Mouse (Mus musculus) bone marrow, adult 2 months (tissue): ENCODE measurements around the gene 1110012L19Rik. TPM values are rescaled to one million over a fixed set of nuclear protein-coding genes. Genes with fewer than 3 reads are reported as not detected.
A peak's percentile ranks its signal among the peaks of the same experiment; 100 is the strongest.
"Not testable (repeated sequence)": the region's sequence is repeated elsewhere in the genome, so short reads cannot be mapped to it uniquely, and the experiment has no call there.

Experiments used
- H3K27ac ChIP-seq: fragments of 200-500 bp; 2 replicates; pipeline ENCODE4 v1.5.1; 2012; ENCODE audit warnings: low read depth, mild to moderate bottlenecking, control low read depth, inconsistent platforms, low read length; ENCODE audit not compliant: control insufficient read depth, poor library complexity, insufficient read depth
- H3K4me1 ChIP-seq: fragments of 200-500 bp; 2 replicates; pipeline ENCODE4 v1.6.1; 2011; ENCODE audit warnings: low read length; ENCODE audit not compliant: control insufficient read depth, insufficient read depth
- H3K4me3 ChIP-seq: fragments of 200-500 bp; replicated peaks from 2 replicates; pipeline ENCODE3; 2011; ENCODE audit warnings: mild to moderate bottlenecking, low read depth, low read length, control low read depth; ENCODE audit not compliant: control insufficient read depth
- CTCF ChIP-seq: fragments of 200-500 bp; IDR thresholded peaks from 2 replicates; pipeline ENCODE4 v1.5.1; 2011; ENCODE audit warnings: low read length, control low read depth; ENCODE audit not compliant: control insufficient read depth, insufficient read depth
- POLR2A ChIP-seq: fragments of 200-500 bp; IDR thresholded peaks from 2 replicates; pipeline ENCODE4 v1.6.1; 2011; ENCODE audit warnings: low read depth, mild to moderate bottlenecking, control low read depth, low read length, borderline replicate concordance; ENCODE audit not compliant: control insufficient read depth
- WGBS: fragments of 180-500 bp; shearing (Covaris S2); methylation state at CpG from one replicate; pipeline ENCODE4 v1.1.7; 2018; 5-methylcytosine and 5-hydroxymethylcytosine counted together
- polyA plus RNA-seq: library from polyadenylated mRNA; stranded (reverse); fragments of >200 nt; gene quantifications from 2 replicates; pipeline ENCODE4 v1.2.4, GENCODE M21; 2011; ENCODE audit warnings: low replicate concordance; ENCODE audit not compliant: missing spikeins, insufficient read depth, insufficient read length

The 1110012L19Rik gene
- polyA plus RNA-seq, 1 experiment, result 9.3 TPM

DNA sequence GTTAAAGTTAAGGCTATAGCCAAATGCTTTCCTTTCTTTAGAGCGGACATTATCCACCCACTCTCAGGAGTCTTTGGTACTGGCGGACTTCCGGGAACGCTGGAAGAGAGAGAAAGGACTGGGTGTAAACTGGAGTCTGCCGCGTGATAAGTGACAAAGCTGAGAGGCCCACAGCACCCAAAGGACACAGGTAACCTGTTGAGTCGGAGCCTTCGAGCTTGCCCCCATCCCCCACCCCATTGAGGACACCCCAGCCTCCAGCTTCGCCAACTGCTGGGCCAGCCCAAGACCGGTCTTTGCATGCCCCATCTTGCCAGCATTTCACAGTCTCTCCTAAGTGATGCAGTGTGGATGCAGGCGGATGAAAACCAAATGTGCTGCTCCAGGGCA is 280 bp downstream of the 1110012L19Rik start:
- peak overlapping the region; percentile 76 for H3K4me3 ChIP-seq
- TF ChIP-seq CTCF (no peak), POLR2A (no peak)
- WGBS, result 18% methylated on average over 11 of the region's 11 CpGs
- H3K27ac ChIP-seq, result peak overlapping the region; percentile 39; the same call in 1 of the 2 replicates
- H3K4me1 ChIP-seq, result no peaks in the 10 kb centered on the region

DNA sequence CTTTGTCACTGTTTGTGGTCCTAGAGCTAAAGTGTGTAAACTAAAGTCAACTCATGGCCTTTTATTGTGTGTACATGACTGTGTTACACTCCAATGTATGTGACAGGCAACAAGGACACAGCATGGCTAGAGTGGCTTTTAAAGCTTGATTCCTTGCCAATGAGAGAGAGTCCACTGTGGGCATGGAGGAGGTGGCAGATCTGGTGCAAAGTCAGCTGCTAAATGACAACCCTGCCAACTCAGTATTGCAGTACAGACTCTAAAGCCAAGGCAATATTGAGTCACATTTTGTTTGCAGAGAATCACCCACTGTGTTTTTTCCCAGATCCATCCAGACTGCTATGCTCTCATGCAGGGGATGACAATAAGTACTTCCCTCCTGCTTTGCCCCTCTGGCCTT is 7.0 kb downstream of the 1110012L19Rik start:
- not testable (repeated sequence) for H3K4me1 ChIP-seq, H3K27ac ChIP-seq

DNA sequence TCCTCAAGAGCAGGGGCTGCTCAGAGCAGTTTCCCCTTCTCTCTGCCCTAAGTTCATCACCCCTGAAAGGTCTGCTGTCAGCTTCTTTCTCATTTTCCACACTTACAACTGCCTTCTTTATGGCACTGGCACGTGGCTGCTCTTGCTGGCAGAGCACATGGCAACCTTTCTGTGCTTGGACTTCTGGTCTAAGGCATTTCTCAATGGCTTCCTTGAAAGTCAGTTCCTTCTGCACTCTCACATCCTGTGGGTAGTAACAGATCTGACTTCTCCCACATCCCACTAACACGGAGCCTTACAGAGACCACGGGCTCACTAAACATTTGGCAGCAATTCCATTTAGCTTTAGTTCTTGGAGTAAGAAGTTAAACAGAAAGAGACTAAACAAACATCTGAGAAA is 39.8 kb downstream of the 1110012L19Rik start:
- not testable (repeated sequence) for H3K4me3 ChIP-seq, H3K4me1 ChIP-seq, H3K27ac ChIP-seq
- 17% methylated on average over 3 of the region's 3 CpGs for WGBS

More for the DNA sequence above, 7.0 kb downstream of the 1110012L19Rik start:
- H3K4me3 ChIP-seq, result not testable (repeated sequence)

Other genes with a start within 250 kb of the 1110012L19Rik start
- 3.3 and 5.8 TPM in 2 replicates for gene Ids, start 20.8 kb upstream of the 1110012L19Rik start, polyA plus RNA-seq
- gene Tmem185a, start 91.3 kb downstream of the 1110012L19Rik start, polyA plus RNA-seq, result 1.2 and 9.9 TPM in 2 replicates